Mouse (Mus musculus) hindbrain, embryonic 14.5 days (tissue): ENCODE results near the gene Swsap1. TPM values are rescaled to one million over a fixed set of nuclear protein-coding genes. Genes with fewer than 3 reads are reported as not detected.

Experiments
- polyA plus RNA-seq: library from polyadenylated mRNA; unstranded; fragments of >200 nt; fragmentation: Nextera tagmentation; extraction: Ambion mirVana; gene quantifications from 2 replicates; pipeline ENCODE4 v1.2.1, GENCODE M21; 2014

Swsap1 gene
- polyA plus RNA-seq, 1 experiment from 2014 or later, result 18.2 TPM

Other genes starting within 250 kb of the Swsap1 start
- gene Ldlr, start 232.3 kb upstream of the Swsap1 start, polyA plus RNA-seq, result 7.3 and 7.9 TPM in 2 replicates
- 17.7 and 18.7 TPM in 2 replicates for gene Spc24, start 195.5 kb upstream of the Swsap1 start, polyA plus RNA-seq
- 3.0 and 3.3 TPM in 2 replicates for gene Kank2, start 157.0 kb upstream of the Swsap1 start, polyA plus RNA-seq
- 0.33 and 0.62 TPM in 2 replicates for gene Angptl8, start 120.2 kb upstream of the Swsap1 start, polyA plus RNA-seq
- 16.3 and 18.0 TPM in 2 replicates for gene Dock6, start 103.1 kb upstream of the Swsap1 start, polyA plus RNA-seq
- 15.2 and 17.3 TPM in 2 replicates for gene Rab3d, start 37.6 kb upstream of the Swsap1 start, polyA plus RNA-seq
- gene Ccdc159, start 28.3 kb upstream of the Swsap1 start, polyA plus RNA-seq, result 5.6 and 8.3 TPM in 2 replicates
- 45.2 and 58.9 TPM in 2 replicates for gene Tmem205, start 28.2 kb upstream of the Swsap1 start, polyA plus RNA-seq
- gene Plppr2, start 18.7 kb upstream of the Swsap1 start, polyA plus RNA-seq, result 90.6 and 102 TPM in 2 replicates
- 1.4 and 2.4 TPM in 2 replicates for gene Epor, start 7.8 kb downstream of the Swsap1 start, polyA plus RNA-seq
- 1.3 and 1.9 TPM in 2 replicates for gene Rgl3, start 33.7 kb downstream of the Swsap1 start, polyA plus RNA-seq
- 4.1 and 6.2 TPM in 2 replicates for gene Ccdc151, start 46.9 kb downstream of the Swsap1 start, polyA plus RNA-seq
- gene Prkcsh, start 47.1 kb downstream of the Swsap1 start, polyA plus RNA-seq, result 70.1 and 73.6 TPM in 2 replicates
- gene Elavl3, start 96.3 kb downstream of the Swsap1 start, polyA plus RNA-seq, result 129 and 130 TPM in 2 replicates
- gene Gm49318, start 115.5 kb downstream of the Swsap1 start, polyA plus RNA-seq, result not detected in 2 replicates
- gene Zfp653, start 115.6 kb downstream of the Swsap1 start, polyA plus RNA-seq, result 12.4 and 13.3 TPM in 2 replicates
- 49.3 and 54.4 TPM in 2 replicates for gene Ecsit, start 129.7 kb downstream of the Swsap1 start, polyA plus RNA-seq
- gene Cnn1, start 143.5 kb downstream of the Swsap1 start, polyA plus RNA-seq, result 1.0 and 1.1 TPM in 2 replicates
- gene Elof1, start 161.4 kb downstream of the Swsap1 start, polyA plus RNA-seq, result 192 and 193 TPM in 2 replicates
- gene Acp5, start 180.0 kb downstream of the Swsap1 start, polyA plus RNA-seq, result 0.47 and 0.60 TPM in 2 replicates
- gene Pigyl, start 201.1 kb downstream of the Swsap1 start, polyA plus RNA-seq, result 78.5 and 101 TPM in 2 replicates
- 0.43 and 0.69 TPM in 2 replicates for gene Zfp872, start 232.3 kb downstream of the Swsap1 start, polyA plus RNA-seq